Mouse (Mus musculus) left cerebral cortex, postnatal 25 days (tissue): ENCODE data around the gene Calhm5. TPM values are rescaled to one million over a fixed set of nuclear protein-coding genes. Genes with fewer than 3 reads are reported as not detected.

Experiments used
- DNase-seq, 2 experiments: peaks; one replicate each; pipeline ENCODE4 v3.0.0; 2022; ENCODE audit warnings: low spot score in 2 of 2, mixed read lengths in 1 of 2
- intact Hi-C: fragments of 180-260 bp; cut with DNase I; formaldehyde crosslinking; loops from one replicate; pipeline ENCODE4 v1.15.1; 2025
- total RNA-seq, 2 experiments: library from RNA; stranded (reverse); gene quantifications; 2 replicates each; pipeline ENCODE4 v1.2.3; 2021

The Calhm5 gene
- total RNA-seq, 2 experiments from 2014 or later: 2.2 to 2.9 TPM

DNA sequence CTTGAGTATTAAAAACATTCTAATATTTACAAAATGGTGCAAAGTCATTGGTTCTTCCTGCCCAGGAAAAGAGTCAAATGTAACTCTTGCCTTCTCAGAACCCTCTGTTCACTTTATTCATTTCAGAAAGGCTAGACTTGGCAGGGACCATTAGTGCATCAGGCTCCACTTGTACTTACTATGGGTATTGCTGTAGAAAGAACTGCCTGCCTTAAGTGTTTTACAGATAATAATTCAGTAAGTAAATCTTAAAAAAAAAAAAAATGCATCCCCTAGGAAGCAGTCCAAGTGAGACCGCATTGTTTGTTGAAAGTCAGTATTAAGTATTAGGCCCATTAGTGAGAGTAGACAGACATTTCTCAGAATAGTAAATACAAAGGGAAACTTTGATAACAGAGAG, 9.8 kb downstream of the Calhm5 start:
- intact Hi-C loops: no loop called here
- no peak for DNase-seq

DNA sequence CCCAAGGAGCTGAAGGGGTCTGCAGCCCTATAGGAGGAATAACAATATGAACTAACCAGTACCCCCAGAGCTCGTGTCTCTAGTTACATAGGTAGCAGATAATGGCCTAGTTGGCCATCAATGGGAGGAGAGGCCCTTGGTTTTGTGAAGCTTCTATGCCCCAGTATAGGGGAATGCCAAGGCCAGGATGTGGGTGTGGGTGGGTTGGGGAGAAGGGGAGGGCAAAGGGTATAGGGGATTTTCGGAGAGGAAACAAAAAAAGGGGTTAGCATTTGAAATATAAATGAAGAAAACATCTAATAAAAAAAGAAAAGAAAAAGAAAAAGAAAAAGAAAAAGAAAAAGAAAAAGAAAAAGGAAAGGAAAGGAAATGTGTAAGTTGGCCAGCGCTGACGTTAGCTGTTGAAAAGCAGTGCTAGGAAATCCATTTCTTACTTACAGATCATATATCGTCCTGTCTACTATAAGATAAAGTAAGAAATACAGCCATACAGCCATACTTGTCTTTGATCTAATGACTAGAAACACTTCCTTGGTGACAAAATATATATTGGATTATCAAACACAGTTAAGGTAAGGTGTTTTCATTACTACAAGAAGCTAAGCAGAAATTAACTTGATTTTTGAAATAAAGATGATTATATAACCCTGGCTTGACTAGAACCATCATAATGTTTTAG, 21.7 kb downstream of the Calhm5 start:
- intact Hi-C loops: no loop called here
- DNase-seq: no peak

DNA sequence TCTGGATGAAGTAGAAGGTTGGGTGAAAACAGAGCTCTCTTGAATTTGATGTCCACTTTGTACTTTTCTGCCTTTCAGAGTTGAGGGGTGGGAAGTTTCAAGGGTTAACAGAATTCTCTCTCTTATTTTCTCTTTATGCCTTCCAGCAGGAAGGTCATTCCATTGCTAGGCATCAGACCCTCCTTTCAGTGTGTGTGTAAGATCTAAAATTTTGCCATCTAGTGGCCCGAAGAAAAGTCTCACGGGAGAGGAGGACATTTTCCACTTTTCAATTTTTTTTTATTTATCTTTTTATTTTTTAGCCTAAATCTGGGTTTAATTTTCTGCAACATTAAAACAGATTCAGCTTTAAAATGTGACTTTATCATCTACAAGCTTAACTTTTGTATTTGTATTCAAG, 24.7 kb downstream of the Calhm5 start:
- intact Hi-C loops: no loop called here
- no peak for DNase-seq

DNA sequence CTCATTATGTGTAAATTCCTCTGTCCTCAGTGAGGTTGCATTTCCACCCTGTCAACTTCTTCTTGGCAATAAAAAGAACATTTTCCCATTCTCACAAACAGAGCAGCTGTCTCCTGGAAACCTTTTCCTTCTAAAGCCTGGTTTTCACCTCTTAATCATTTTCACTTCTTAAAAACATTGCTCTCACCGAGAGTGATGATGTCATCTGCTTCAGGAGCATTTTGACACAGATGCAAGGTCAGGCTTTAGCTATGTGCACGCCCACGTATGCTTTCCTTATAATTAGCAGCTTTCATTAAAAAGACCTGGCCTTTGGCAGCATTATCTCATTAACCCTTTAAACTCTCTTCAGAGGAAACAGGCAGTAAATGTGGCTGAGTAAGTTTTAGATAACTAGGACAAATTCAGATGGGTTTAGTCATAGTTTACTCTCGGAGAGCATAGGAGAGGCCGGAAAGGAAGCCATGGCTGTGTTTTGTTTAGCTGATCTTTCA, 25.3 kb downstream of the Calhm5 start:
- intact Hi-C loops: no loop called here
- DNase-seq: no peak

DNA sequence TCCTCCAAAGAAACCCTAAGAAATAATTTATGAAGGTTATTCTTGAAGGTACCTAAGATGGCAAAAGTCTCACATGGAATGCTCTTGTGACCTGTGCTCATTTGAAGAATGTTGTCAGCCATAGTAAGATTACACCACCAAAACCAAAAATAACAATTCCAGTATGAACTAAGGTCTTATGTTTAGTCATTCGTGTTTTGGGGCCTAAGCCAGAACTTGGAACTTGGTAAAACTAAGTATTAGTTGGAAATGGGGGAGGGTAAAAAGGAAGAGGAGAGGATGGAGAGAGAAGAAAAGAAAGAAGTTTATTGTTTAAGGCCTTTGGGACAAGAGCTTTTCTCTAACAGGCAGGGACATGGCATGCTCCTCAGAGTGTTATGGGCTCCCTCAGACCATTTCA, 26.7 kb downstream of the Calhm5 start:
- no peak for DNase-seq
- intact Hi-C loops: no loop called here

DNA sequence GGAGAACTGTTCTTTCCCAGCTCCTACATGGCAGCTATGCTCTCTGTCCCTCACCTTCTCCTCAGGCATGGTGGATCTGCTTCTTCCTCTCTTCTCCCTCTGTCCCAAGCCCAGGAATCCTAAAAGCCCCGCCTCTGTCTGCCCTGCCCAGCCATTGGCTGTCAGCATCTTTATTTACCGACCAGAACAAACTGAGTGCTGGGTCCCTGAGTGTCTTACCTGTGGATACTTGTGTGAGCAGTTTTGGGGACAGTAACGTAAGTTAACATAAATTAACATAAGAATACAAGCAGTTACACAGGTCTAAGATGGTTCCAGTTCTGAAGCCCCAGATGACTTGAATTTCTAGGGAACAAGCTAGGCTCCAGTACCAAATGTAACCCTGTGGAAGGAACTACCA, 29.7 kb downstream of the Calhm5 start:
- intact Hi-C loops: no loop called here
- DNase-seq: no peak

DNA sequence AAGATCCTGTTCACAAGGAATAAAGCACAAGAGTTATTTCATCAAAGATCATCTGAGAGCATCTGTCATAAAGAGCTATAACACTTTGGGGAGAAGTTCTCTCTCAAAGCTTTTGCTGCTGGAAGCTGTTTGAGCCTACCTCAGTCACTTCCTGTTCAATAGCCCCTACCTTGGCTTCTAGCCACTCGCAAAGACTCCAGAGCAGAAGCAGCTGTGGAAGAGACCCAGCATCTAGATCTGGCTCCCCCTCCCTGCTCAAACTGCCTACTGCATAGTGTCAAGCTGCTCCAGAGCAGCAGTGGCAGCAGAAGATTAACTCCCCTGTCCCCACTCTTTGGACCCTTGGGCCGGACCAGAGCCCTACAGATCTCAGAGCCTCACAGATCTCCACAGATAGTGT, 42.3 kb downstream of the Calhm5 start:
- intact Hi-C loops: no loop called here
- DNase-seq: no peak

DNA sequence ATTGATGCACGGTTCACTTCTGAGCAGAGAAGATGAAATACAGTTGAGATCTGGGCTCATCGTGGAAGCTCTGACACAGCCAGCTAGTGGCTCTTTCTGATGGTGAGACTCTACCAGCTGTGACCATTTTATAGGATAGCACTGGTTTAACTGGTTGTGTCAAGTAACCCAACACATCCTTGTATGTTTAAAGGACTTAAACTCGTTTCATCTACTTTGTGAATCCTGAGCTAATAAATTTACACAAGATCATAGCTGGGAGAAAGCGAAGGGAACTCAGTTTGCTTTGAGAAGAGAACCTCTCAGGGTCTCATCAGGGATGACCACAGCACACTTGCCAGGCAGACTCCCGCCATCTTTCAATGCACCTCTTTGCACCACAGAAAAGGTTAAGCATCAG, 52.1 kb downstream of the Calhm5 start, which contains the start of gene Calhm4:
Gene Calhm4, minus strand, starts transcription at position 101 of the 400 bp plus-strand sequence.
- intact Hi-C loops: no loop called here
- no peak for DNase-seq

Other genes with a start within 250 kb of the Calhm5 start
- not detected for gene Sult3a1, start 238.8 kb downstream of the Calhm5 start, total RNA-seq
- gene Rsph4a, start 191.4 kb downstream of the Calhm5 start, total RNA-seq: 1 to 10 TPM; 3.1 to 3.6 TPM
- gene Zup1, start 145.2 kb downstream of the Calhm5 start, total RNA-seq: 10 to 100 TPM; 14.9 to 18.5 TPM
- 100 to 1,000 TPM in 1 of 2 experiments, 10 to 100 TPM in 1; 89.7 to 101 TPM for gene Rwdd1, start 76.9 kb downstream of the Calhm5 start, total RNA-seq
- under 1 TPM; 0.27 to 0.55 TPM for gene Trappc3l, start 58.9 kb downstream of the Calhm5 start, total RNA-seq
- gene Calhm4, start 52.2 kb downstream of the Calhm5 start, total RNA-seq: not detected
- under 1 TPM; 0.55 to 0.62 TPM for gene Calhm6, start 31.5 kb upstream of the Calhm5 start, total RNA-seq
- 1 to 10 TPM; 5.4 to 6.2 TPM for gene Dse, start 111.2 kb upstream of the Calhm5 start, total RNA-seq
- 100 to 1,000 TPM; 151 to 153 TPM for gene Tspyl1, start 185.7 kb upstream of the Calhm5 start, total RNA-seq
- gene Tspyl4, start 200.9 kb upstream of the Calhm5 start, total RNA-seq: 100 to 1,000 TPM; 369 to 379 TPM